In genomic region chr11:54882671-54883070, GRCm38 (mm10) we compare ENCODE assay signal across 10 mouse cellular contexts. TPM values are rescaled to one million over a fixed set of nuclear protein-coding genes. Genes with fewer than 3 reads are reported as not detected.
A peak's percentile ranks its signal among the peaks of the same experiment; 100 is the strongest.
DNase-seq lines count a peak whose midpoint lies in the region; ATAC-seq and TF ChIP-seq lines count a peak whose summit lies in the region.
"Had no signal": no experiment of that assay in that cellular context is flagged by ENCODE, and none has a peak within 500 bp of the region (broad histone marks: within the 10 kb centered on the region; RNA-seq: fewer than 3 reads in every experiment).

No protein-coding gene starts in this region.

- H3K36me3 ChIP-seq in liver, embryonic 12.5 days: no peaks in the 10 kb centered on the region
- no peaks in the 10 kb centered on the region for H3K36me3 ChIP-seq in macrophage (ENCODE audit: inconsistent target)
- H3K36me3 ChIP-seq in forebrain, postnatal 0 days (ENCODE audit: insufficient read depth): no peaks in the 10 kb centered on the region
- H3K36me3 ChIP-seq: neural tube, embryonic 13.5 days had no signal

- no peak for ATAC-seq in liver, embryonic 12.5 days
- ATAC-seq in forebrain, postnatal 0 days: no peak

- no peaks in the 10 kb centered on the region for H3K79me2 ChIP-seq in macrophage (ENCODE audit: inconsistent target)

- 48% methylated on average over 8 of the region's 8 CpGs for WGBS in liver, embryonic 12.5 days (ENCODE audit: insufficient replicate concordance)
- WGBS in macrophage (ENCODE audit: missing documents): 67% methylated on average over 8 of the region's 8 CpGs
- WGBS in forebrain, postnatal 0 days: 47% methylated on average over 8 of the region's 8 CpGs

- H3K4me2 ChIP-seq in liver, embryonic 12.5 days: no peak overlapping the region
- no peak overlapping the region for H3K4me2 ChIP-seq in forebrain, postnatal 0 days (ENCODE audit: low read depth)
- H3K4me2 ChIP-seq: neural tube, embryonic 13.5 days had no signal

- no peaks in the 10 kb centered on the region for H3K27me3 ChIP-seq in liver, embryonic 12.5 days (replicated peaks)
- H3K27me3 ChIP-seq in forebrain, postnatal 0 days (ENCODE audit: insufficient read depth, low read length): no peaks in the 10 kb centered on the region
- H3K27me3 ChIP-seq: neural tube, embryonic 13.5 days had no signal

- H3K4me3 ChIP-seq in liver, embryonic 12.5 days: no peak overlapping the region
- H3K4me3 ChIP-seq in brown adipose tissue, adult 24 weeks (ENCODE audit: insufficient read depth, low read depth, low read length): no peak overlapping the region
- no peak overlapping the region for H3K4me3 ChIP-seq in macrophage (ENCODE audit: inconsistent target)
- H3K4me3 ChIP-seq in forebrain, postnatal 0 days (ENCODE audit: low read depth, low read length): no peak overlapping the region
- H3K4me3 ChIP-seq: erythroblast, embryonic 14.5 days; neural tube, embryonic 13.5 days had no signal

- no peak for TF ChIP-seq CTCF in forebrain, postnatal 0 days (IDR thresholded peaks at IDR 0.05; ENCODE audit: low read depth)

- intact Hi-C loops in heart, postnatal 25 days (cut with DNase I): no loop called here

- no peak overlapping the region for H3K27ac ChIP-seq in liver, embryonic 12.5 days
- peak overlapping the region; percentile 84 for H3K27ac ChIP-seq in brown adipose tissue, adult 24 weeks (replicated peaks; ENCODE audit: low read depth, low read length)
- H3K27ac ChIP-seq in macrophage: peak overlapping the region; percentile 100
- H3K27ac ChIP-seq in forebrain, postnatal 0 days (ENCODE audit: low read depth, low read length): no peak overlapping the region
- H3K27ac ChIP-seq: neural tube, embryonic 13.5 days had no signal

- DNase-seq in liver: peak; percentile 29
- DNase-seq in heart, postnatal 25 days (ENCODE audit: low spot score): peak; percentile 39
- no peak for DNase-seq in B cell, adult 2 months
- no peak for DNase-seq in cerebellum, postnatal 14 days
- DNase-seq in forebrain, postnatal 0 days: no peak

- H3K9ac ChIP-seq in liver, embryonic 12.5 days: no peak overlapping the region
- H3K9ac ChIP-seq in forebrain, postnatal 0 days: no peak overlapping the region
- H3K9ac ChIP-seq: neural tube, embryonic 13.5 days had no signal

- no peaks in the 10 kb centered on the region for H3K9me3 ChIP-seq in liver, embryonic 12.5 days (replicated peaks)
- no peaks in the 10 kb centered on the region for H3K9me3 ChIP-seq in forebrain, postnatal 0 days (ENCODE audit: low read length)
- H3K9me3 ChIP-seq: neural tube, embryonic 13.5 days had no signal

- peaks cover 30% of the 10 kb centered on the region for H3K4me1 ChIP-seq in liver, embryonic 12.5 days
- peaks cover 18% of the 10 kb centered on the region for H3K4me1 ChIP-seq in brown adipose tissue, adult 24 weeks (ENCODE audit: control insufficient read depth, insufficient read depth, insufficient read length, low read length)
- no peaks in the 10 kb centered on the region for H3K4me1 ChIP-seq in forebrain, postnatal 0 days (ENCODE audit: insufficient read depth)
- H3K4me1 ChIP-seq: neural tube, embryonic 13.5 days had no signal

RNA-seq across cellular contexts. Expression of gene Hint1, which starts 16.5 kb away (rescaled TPM):
- polyA plus RNA-seq in liver, embryonic 12.5 days (2016; fragmentation: Nextera tagmentation; extraction: Ambion mirVana): 479 and 518 TPM in 2 replicates
- polyA plus RNA-seq in brown adipose tissue, adult 24 weeks (2012; ENCODE audit: insufficient read depth, insufficient read length, missing spikeins): 558 and 608 TPM in 2 replicates
- 100 to 1,000 TPM; 290 to 301 TPM for total RNA-seq in heart, postnatal 25 days (2021)
- total RNA-seq in macrophage (2018; cell fraction: chromatin; rRNA removed): 10 to 100 TPM in 23 of 26 experiments, 1 to 10 TPM in 3; 8.1 to 84.4 (median 24.2) TPM
- total RNA-seq in macrophage (2018; cell fraction: cytosol; rRNA removed): 100 to 1,000 TPM; 354 to 532 (median 434) TPM
- total RNA-seq in macrophage (2018; cell fraction: nucleus; rRNA removed): 100 to 1,000 TPM in 15 of 26 experiments, 10 to 100 TPM in 11; 45.3 to 183 (median 105) TPM
- polyA plus RNA-seq in macrophage (2018): 231 to 631 TPM (median 515 TPM) in 3 replicates
- 622 and 776 TPM in 2 replicates for total RNA-seq in forebrain, postnatal 0 days (2014; rRNA removed)
- polyA plus RNA-seq in forebrain, postnatal 0 days (2015; fragmentation: Nextera tagmentation; extraction: Ambion mirVana): 1,041 and 1,347 TPM in 2 replicates

RNA-seq across cellular contexts. Expression of gene Gpx3, which starts 19.6 kb away (rescaled TPM):
- 30.9 and 32.9 TPM in 2 replicates for polyA plus RNA-seq in liver, embryonic 12.5 days (2016; fragmentation: Nextera tagmentation; extraction: Ambion mirVana)
- 1,156 and 2,121 TPM in 2 replicates for polyA plus RNA-seq in brown adipose tissue, adult 24 weeks (2012; ENCODE audit: insufficient read depth, insufficient read length, missing spikeins)
- total RNA-seq in heart, postnatal 25 days (2021): 100 to 1,000 TPM; 177 to 178 TPM
- 1 to 10 TPM in 17 of 26 experiments, under 1 TPM in 3, not detected in 6; 0.59 to 10.0 (median 2.2) TPM for total RNA-seq in macrophage (2018; cell fraction: chromatin; rRNA removed)
- total RNA-seq in macrophage (2018; cell fraction: cytosol; rRNA removed): 100 to 1,000 TPM in 16 of 26 experiments, 10 to 100 TPM in 10; 81.5 to 363 (median 177) TPM
- total RNA-seq in macrophage (2018; cell fraction: nucleus; rRNA removed): 100 to 1,000 TPM in 1 of 26 experiments, 10 to 100 TPM in 25; 22.4 to 113 (median 50.5) TPM
- 191 to 766 TPM (median 446 TPM) in 3 replicates for polyA plus RNA-seq in macrophage (2018)
- total RNA-seq in forebrain, postnatal 0 days (2014; rRNA removed): 7.1 and 16.0 TPM in 2 replicates
- 35.0 and 44.0 TPM in 2 replicates for polyA plus RNA-seq in forebrain, postnatal 0 days (2015; fragmentation: Nextera tagmentation; extraction: Ambion mirVana)

RNA-seq across cellular contexts. Expression of gene Lyrm7, which starts 22.0 kb away (rescaled TPM):
- polyA plus RNA-seq in liver, embryonic 12.5 days (2016; fragmentation: Nextera tagmentation; extraction: Ambion mirVana): 6.7 and 7.6 TPM in 2 replicates
- 51.4 and 62.3 TPM in 2 replicates for polyA plus RNA-seq in brown adipose tissue, adult 24 weeks (2012; ENCODE audit: insufficient read depth, insufficient read length, missing spikeins)
- total RNA-seq in heart, postnatal 25 days (2021): 10 to 100 TPM; 34.6 to 47.1 TPM
- total RNA-seq in macrophage (2018; cell fraction: chromatin; rRNA removed): 1 to 10 TPM in 17 of 26 experiments, under 1 TPM in 4, not detected in 5; 0.52 to 7.9 (median 2.6) TPM
- total RNA-seq in macrophage (2018; cell fraction: cytosol; rRNA removed): 1 to 10 TPM in 8 of 26 experiments, under 1 TPM in 18; 0.29 to 2.3 (median 0.84) TPM
- 1 to 10 TPM in 14 of 26 experiments, under 1 TPM in 7, not detected in 5; 0.36 to 8.8 (median 1.4) TPM for total RNA-seq in macrophage (2018; cell fraction: nucleus; rRNA removed)
- 0.29 to 3.3 TPM (median 1.0 TPM) in 3 replicates for polyA plus RNA-seq in macrophage (2018)
- 4.0 and 7.1 TPM in 2 replicates for total RNA-seq in forebrain, postnatal 0 days (2014; rRNA removed)
- polyA plus RNA-seq in forebrain, postnatal 0 days (2015; fragmentation: Nextera tagmentation; extraction: Ambion mirVana): 11.3 and 12.2 TPM in 2 replicates
- polyA plus RNA-seq: erythroblast, embryonic 14.5 days had no signal

Comparison
In these comparisons a context has a peak if more than half of its experiments do, and no peak if none do; other contexts are left out.
1. DNase-seq: peak in liver (single experiment) and heart, postnatal 25 days (single experiment); none in B cell, adult 2 months (0 of 2), cerebellum, postnatal 14 days (0 of 2) and forebrain, postnatal 0 days (single experiment).
2. H3K27ac ChIP-seq: peak in brown adipose tissue, adult 24 weeks (single experiment) and macrophage (single experiment); none in liver, embryonic 12.5 days (single experiment) and forebrain, postnatal 0 days (single experiment).